Mouse (Mus musculus): ENCODE measurements around the gene Thap4.

The Thap4 gene

GRCm38 (mm10) chr1:93654275-93654674 lies 100.4 kb downstream of the Thap4 start:
- ATAC-seq (ENCODE audit: insufficient number of reproducible peaks, low FRiP score, low TSS enrichment): no peak

Data from cerebellum, adult (tissue).